Mouse (Mus musculus): ENCODE measurements around the gene Cc2d1b.
A peak's percentile ranks its signal among the peaks of the same experiment; 100 is the strongest.

Cc2d1b gene

DNA sequence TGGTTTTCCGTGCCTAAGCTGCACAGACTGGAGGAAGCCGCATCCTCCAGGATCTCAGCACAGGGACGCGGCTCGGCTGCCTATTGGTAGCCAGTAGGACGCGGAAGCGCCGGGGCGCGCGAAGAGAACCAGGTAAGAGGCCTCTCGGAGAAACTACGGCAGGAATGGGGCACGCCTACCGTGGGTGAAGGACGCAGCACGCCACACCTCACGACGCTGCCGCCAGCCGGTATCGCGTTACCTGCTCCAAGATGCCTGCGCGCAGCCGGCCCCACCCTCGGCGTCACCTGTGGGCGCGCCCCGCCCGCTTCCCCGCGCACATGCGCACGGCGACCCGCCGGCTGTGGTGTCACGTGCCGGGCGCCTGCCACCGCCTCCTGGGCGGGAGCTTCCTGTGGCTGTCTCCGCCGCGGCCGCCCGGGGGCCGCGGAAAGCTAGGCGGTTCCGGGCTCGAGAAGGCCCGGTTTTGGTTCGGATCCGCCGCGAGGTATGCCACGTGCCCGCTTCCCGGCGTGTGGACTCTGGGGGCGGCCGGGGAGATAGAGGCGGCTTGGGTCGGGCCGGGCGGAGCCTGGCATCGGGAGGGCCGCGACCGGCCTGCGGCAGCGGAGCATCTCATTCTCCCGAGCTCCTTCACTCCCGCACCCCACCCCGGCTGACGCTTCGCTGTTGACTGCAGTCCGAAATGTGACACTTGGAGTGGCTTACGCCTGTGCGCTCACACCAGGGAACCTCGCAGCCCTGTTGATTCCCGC is at the start of gene Cc2d1b:
Gene Cc2d1b, plus strand, starts transcription at position 354 of the 755 bp plus-strand sequence.
- peak; percentile 44 for DNase-seq (ENCODE audit: low spot score)

DNA sequence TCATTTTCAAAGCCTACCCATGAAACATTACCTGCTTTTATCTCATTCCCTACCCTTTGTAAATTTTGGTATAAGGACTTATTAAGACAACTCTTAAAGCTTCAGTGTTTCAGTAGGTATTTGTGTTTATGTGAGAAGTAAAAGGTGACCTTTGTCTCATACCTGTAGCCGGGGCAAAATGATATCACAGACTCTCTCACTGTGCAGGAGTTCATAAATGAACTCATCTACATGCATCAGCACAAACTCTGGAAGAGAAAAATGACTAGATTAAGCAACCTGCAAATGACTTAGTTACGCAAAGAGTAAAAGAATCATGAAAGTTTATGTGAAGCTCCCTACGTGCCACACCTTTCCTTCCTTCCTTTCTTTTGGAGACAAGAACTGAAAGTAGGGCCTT is 47.1 kb upstream of the Cc2d1b start:
- no peak for DNase-seq (ENCODE audit: low spot score)

DNA sequence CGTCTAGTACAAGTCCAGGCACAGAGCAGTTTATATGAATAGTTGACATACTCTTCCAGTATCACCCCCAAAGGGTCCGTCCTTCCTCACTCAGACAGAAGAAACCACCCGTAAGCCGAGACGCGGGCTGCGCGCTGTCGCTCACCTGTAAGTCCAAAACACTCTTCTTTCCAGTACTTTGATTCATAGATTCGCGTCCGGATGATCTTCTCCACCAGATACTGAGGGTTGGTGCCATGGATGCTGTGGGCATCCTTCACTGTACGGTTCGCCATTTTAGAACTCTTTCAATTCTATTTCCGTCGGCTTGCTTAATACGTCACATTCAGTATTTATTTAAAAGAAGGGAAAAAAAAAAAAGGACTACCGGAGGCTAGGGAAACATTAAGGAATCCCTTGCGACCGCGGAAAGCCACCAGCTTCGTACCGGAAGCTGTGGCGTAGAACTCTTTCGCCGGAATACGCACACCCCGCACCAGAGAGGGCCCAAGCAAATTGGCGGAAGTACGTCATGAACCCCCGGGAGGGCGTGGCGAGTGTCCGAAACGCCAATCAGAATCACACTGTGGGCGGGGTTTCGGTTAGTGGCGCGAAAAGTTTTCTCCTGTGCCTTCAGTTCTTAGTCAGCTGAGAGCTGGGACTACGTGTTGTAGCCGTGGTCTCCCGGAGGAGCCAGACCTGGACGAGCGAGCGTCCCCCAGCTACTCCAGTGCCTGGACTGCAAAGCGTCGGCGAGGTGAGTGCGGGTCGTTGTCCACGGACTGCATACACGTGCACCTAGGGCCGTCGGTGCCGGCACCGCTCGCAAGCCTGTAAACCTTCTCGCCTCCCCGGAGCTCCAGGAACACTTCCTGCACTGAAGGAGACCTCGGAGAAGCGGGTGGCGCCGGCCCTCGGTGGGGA is 40.6 kb upstream of the Cc2d1b start, which contains the start of the genes Prpf38a and Orc1:
Gene Prpf38a, minus strand, starts transcription at position 497 of the 903 bp plus-strand sequence.
Gene Orc1, plus strand, starts transcription at position 584 of the 903 bp plus-strand sequence.
- DNase-seq (ENCODE audit: low spot score), result peak; percentile 88

- no peak for DNase-seq (ENCODE audit: low spot score)
Measured at GRCm38 (mm10) chr4:108579743-108580411, 39.9 kb upstream of the Cc2d1b start.

GRCm38 (mm10) chr4:108593376-108593775 is 26.4 kb upstream of the Cc2d1b start:
- DNase-seq (ENCODE audit: low spot score), result peak; percentile 22

DNA sequence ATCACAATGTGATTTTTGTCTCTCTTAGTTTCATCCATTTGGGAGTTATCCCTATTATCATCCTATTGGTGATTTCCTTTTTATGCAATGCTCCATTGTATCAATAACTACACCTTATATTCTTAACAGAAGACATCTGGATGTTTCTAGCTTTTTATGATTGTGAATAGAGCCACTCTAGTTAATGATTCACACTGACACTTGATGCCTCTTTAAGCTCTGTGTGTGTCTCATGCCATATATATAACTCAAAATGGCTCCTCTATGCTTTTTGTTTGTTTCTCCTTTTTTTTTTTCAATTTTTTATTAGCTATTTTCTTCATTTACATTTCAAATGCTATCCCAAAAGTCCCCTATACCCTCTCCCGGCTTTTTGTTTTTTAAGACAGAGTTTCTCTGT is 24.0 kb upstream of the Cc2d1b start:
- no peak for DNase-seq (ENCODE audit: low spot score)

DNA sequence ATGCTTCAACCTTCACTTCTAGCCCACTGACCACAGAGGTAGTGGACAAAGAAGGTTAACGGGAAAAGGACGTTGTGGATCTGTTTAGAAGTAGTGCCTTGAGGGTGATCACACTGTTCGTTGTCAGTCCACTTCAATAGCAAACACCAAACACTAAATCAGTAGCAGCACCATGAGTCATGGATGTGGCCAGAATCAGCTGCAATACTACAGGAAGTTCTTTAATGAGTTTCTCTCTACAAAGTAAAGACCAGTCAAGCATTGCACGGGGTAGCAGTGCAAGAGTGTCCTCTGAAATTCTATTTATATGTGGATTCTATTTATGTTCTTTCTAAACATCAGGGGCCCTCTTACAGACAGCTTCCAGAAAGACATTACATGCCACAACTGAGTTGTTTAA is 21.4 kb upstream of the Cc2d1b start:
- no peak for DNase-seq (ENCODE audit: low spot score)

DNA sequence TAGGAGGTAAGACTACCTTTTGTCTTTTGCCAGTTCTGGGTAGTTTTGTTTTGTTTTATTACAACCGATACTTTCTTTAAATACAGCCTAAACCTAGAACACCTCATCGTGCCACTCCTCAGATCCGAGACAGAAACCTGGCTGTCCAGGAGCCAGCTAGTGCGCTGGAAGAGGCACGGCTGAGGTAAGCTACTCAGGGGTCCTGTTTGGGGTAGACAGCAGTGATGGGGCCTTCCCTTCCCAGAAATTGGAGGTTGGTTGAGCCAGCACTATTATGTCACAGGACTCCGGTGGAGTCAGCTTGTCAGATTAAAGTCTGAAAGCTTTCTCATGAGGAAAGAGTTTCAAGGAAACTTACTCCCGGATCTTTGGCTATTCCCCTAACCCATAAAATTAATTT is 17.9 kb upstream of the Cc2d1b start:
- DNase-seq (ENCODE audit: low spot score), result no peak

- DNase-seq (ENCODE audit: low spot score), result no peak
Measured at GRCm38 (mm10) chr4:108608651-108609050, 11.1 kb upstream of the Cc2d1b start.

GRCm38 (mm10) chr4:108610935-108611334 is 8.8 kb upstream of the Cc2d1b start:
- DNase-seq (ENCODE audit: low spot score), result no peak

DNA sequence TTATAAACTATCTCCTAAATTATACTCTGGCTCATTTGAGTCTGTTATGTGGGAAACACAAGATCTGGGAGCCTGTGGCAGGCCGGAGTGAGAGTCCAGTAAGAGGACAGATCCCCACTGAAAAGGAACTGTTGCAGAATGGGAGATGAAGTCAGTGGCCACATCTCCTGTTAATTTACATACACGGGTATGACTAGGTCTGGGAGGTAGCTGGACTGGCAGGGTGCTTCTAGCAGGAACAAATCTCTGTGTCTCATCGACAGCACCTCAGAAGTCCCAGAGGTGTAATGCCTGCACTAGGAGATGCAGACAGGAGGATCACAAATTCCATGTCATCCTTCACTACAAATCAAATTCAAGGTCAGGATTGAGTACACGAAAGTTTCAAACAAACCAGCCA is 1.2 kb upstream of the Cc2d1b start:
- DNase-seq (ENCODE audit: low spot score), result no peak

DNA sequence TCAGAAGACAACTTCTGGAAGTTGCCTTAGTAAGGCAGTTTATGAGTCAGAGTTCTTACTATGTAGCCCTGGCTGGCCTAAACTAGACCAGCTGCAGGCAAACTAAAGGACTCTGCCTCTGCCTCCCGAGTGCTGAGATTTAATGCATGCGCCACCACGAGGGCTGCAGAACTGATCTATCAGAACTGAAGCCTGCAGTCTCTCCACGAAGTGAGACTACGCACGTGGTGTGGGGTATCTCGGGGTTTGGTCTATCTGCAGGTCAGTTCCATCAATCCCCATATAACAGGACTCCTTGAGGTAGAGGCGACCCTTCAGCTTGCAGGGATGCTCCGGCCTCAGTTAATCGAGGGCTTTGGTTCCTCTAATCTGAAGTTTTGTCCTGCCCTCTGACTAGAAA is 575 bp upstream of the Cc2d1b start:
- DNase-seq (ENCODE audit: low spot score), result no peak

- DNase-seq (ENCODE audit: low spot score), result no peak
Measured at GRCm38 (mm10) chr4:108620536-108620935, 796 bp downstream of the Cc2d1b start.

GRCm38 (mm10) chr4:108621504-108621903 is 1.8 kb downstream of the Cc2d1b start:
- DNase-seq (ENCODE audit: low spot score), result no peak

DNA sequence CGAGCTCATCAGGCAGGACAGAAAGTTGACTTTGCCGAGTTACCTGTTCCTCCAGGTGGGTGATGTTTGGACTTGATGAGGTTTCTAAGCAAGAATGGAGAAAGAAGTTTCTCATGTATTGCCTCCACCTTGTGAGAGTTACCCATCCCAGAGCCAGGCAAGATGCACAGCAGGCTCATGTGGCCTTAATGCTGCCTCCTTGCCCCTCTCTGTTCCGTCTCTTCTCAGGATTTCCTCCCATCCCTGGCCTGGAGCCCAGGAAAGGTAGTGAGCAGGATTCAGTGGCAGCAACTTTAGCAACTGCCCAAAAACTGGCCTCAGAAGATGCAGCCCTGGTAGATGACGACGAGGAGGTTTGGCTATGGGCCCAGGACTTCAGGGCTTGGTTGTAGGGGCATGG is 7.3 kb downstream of the Cc2d1b start:
- no peak for DNase-seq (ENCODE audit: low spot score)

DNA sequence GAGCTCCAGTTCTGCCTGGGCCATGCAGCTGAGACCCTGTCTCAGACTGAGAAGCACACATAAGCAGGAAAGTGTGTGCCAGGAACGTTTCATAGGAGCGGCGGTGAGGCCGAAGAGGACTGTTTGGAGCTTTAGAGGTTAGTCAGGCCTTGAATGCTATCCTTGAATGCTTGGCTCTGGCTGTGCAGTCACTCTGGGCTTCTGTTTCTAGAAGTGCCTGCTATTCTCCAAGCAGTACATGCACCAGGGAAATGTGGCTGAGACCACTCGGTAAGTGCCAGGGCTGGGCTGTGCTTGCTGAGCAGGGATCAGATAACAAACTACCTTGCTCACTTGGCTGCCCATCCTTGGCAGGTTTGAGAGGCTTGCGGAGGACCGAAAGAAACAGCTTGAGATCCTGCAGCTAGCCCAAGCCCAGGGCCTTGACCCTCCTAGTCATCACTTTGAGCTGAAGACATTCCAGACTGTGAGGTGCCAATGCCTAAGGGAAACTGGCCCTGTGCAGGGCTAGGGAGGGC is 9.7 kb downstream of the Cc2d1b start:
- no peak for DNase-seq (ENCODE audit: low spot score)

DNA sequence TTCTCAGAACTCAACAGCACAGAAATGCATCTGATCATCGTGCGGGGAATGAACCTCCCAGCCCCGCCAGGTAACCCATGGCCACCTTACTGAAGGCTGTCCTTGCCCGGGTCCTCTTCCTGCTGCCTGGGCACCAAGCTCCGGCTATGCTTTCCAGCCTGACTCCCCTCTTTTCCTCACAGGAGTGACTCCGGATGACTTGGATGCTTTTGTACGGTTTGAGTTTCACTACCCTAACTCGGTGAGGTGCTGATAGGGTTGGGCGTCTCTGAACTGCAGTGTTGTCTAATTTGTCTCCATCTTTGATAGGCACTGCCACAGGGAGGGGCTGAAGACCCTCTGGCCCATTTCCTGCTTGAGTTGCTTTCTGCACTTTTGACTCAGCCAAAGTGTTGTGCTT is 10.4 kb downstream of the Cc2d1b start:
- DNase-seq (ENCODE audit: low spot score), result no peak

DNA sequence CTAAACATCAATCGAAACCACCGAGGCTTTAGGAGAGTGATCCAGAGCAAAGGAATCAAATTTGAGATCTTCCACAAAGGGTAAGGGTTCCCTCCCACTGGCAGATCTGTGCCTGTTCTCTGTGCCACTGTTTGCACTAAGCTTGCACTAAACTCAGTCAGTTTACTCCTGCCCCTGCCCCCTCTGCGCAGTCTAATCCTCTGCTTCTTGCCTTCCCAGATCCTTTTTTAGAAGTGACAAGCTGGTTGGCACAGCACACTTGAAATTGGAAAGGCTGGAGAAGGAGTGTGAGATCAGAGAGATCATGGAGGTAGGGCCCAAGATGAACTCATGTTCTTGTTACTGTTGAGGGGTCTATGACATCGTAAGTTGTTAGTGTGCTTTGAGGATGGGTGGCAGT is 11.9 kb downstream of the Cc2d1b start:
- DNase-seq (ENCODE audit: low spot score), result no peak

GRCm38 (mm10) chr4:108633703-108634102 is 14.0 kb downstream of the Cc2d1b start:
- DNase-seq (ENCODE audit: low spot score), result no peak

GRCm38 (mm10) chr4:108634696-108635095 is 15.0 kb downstream of the Cc2d1b start:
- DNase-seq (ENCODE audit: low spot score), result no peak

DNA sequence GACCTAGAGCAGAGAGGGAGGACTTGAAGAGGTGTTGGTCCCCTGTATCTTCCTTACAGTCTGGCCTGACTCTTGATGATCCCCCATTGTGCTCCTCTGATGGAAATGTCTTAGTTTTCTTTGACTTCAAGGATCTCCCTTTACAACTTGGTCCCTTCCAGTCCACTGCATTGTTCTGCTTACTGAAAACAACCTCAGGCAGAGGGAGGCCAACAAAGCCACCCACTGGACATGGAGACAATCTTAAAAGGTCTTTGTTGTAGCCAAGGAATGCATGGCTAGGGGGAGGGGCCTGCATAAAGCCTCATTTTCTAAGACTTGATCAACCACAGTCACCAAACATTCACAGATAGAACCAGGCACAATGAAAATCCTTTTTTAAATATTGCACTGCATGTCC is 15.4 kb downstream of the Cc2d1b start:
- no peak for DNase-seq (ENCODE audit: low spot score)

DNA sequence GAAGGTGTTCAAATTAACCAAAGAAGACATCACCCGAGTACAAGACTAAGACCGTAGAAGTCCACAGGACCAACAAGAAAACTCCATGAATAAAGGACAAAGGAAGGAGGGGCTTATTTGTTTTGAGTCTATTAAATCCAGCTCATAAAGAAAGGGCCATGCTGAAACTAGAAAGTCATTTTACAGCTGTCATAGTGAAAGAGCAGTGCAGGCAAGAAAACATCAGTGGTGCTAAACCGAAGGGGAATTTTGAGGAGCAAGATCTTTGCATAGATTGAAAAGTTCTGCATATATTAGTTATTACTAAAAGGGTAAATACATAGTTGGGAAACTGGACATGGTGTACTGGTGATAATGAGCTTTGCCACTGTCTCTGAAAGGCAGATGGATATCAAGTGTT is 18.0 kb downstream of the Cc2d1b start:
- DNase-seq (ENCODE audit: low spot score), result no peak
